Mouse (Mus musculus) layer of hippocampus, postnatal 14 days (tissue): ENCODE measurements around the gene Pigl. TPM values are rescaled to one million over a fixed set of nuclear protein-coding genes. Genes with fewer than 3 reads are reported as not detected.

Source experiments
- DNase-seq, 2 experiments: peaks; one replicate each; pipeline ENCODE4 v3.0.0; 2021 to 2022; ENCODE audit warnings: low spot score in 2 of 2, mixed read lengths in 1 of 2
- total RNA-seq, 2 experiments: library from RNA; stranded (reverse); gene quantifications; 2 replicates each; pipeline ENCODE4 v1.2.3; 2021

Pigl gene
- total RNA-seq, 2 experiments from 2014 or later, result 6.6 to 7.1 TPM

GRCm38 (mm10) chr11:62554163-62554855 is 96.0 kb downstream of the Pigl start:
- DNase-seq, result no peak

DNA sequence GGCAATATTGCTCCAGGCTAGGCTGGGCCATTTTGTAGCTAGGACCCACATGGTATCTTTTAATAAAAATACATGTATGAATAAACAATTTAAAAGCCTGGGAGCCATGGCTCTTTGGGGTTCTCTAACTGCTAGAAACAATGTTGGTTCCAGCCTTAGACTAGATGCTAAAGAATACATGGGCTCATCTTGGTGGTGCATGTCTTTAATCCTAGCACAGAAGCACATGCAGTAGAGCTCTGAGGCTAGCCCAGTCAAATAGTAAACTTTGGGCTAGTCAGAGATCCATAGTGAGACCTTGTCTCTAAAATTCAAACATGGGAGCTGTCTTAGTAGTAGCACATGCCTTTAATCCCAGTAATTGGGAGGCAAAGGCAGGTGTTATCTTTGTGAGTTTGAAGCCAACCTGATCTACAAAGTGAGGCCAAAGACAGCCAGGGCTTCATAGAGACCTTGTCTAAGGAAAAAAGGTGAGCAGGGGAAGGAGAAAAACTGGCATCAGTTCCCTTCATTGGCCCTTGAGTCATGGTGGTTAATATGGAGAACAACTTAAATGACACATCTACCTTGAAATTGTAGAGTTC is 96.8 kb downstream of the Pigl start:
- DNase-seq, result no peak

DNA sequence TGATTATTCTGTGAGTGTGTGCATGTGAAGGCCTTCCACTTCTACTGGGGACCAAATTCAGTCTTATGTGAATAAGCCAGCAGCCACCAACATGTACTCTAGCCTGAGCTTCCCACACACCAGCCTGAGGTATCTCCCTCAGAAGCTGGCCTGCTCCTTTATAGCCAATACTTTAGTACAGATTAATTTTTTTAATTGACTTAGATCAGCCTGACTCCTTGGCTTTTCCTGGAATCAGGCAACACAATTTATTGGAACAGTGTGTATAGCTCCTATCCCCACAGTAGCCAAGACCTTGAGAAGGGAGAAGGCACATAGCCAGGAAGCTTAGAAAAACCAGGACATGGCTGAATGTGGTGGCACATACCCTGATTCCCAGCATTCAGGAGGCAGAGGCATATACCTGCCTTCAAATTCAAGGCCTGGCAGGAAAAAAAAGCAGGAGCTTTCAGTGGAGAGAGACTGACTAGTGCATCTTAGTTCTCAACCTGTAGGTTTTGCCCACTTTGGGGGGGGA is 97.7 kb downstream of the Pigl start:
- DNase-seq, result no peak

DNA sequence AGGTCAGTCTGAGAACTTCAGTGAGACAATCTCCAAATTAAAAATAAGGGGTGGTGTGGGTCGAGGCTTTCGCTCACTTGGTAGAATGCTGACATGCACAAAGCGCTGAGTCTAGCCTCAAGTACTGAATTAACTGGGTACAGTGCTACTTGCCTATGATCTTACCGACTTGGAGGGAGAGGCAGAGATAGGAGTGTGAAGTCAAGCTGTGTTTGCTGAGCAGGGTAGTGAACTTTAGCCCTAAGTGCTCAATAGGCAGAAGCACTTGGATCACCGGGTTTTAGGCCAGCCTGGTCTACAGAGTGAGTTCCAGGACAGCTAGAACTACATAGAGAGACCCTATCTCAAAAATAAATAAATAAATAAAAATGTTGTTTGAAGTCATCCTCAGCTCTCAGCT is 98.9 kb downstream of the Pigl start:
- DNase-seq, result no peak

GRCm38 (mm10) chr11:62558152-62558551 is 99.9 kb downstream of the Pigl start:
- no peak for DNase-seq

DNA sequence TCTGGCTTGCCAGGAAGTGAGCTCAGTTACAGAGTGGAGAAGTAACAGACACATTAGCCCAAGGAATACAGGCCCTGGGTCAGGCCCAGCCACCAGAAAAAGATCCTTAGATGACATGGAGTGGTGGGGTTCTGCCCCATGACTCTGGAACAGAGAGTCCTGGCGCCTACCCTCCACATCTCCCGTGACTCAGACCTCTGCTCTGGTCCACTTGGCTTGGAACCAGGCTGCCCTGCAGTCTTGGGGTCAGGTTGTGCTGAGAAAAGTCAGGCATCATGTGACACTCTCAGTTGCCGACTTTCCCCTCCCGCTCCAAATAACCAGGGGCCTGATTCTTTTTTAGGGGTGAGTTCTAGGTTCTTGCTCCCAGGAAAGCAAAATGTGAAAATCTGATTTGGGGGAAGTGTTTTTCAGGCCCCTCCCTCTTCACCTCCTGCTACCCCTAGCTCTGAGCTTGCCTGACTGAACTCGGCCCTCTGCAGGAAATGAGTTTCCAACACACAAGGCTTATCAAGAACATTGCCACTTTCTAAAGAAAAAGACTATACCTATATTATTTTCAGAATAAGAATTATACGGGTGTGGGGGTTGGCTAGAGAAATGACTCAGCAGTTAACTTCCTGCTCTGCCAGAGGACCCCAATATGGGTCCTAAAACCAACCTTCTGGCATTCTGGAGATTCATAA is 100.8 kb downstream of the Pigl start:
- no peak for DNase-seq

DNA sequence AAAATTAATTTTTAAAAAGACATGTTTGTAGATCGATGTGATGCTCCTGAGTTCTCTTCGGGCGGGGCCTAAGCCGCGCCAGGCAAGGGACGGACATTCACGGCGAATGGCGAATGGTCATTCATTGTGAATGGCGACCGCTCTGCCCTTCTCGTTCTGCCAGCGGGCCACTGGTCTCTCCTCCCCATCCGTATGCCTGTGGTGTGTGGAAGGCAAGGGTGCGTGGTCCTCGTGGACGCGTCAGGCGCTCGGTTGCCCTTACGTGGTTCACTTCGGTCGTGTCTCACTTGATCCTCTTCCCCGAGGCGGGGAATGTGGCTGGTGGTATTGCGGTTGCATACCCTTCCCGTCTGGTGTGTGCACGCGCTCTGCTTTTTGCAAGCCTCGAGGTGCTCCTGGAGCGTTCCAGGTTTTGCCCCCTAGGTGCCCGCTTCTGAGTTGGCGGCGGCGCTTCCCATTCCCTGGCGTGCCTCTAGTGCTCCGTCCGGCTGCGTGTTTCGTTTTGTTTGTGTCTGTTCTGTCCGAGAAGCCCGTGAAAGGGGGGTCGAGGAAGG is 102.3 kb downstream of the Pigl start:
- no peak for DNase-seq

GRCm38 (mm10) chr11:62563590-62563989 is 105.3 kb downstream of the Pigl start:
- no peak for DNase-seq

Other genes starting within 250 kb of the Pigl start
- gene Adora2b, start 209.5 kb upstream of the Pigl start, total RNA-seq, result 1 to 10 TPM; 8.0 to 9.5 TPM
- 10 to 100 TPM; 15.0 to 20.0 TPM for gene Zswim7, start 177.1 kb upstream of the Pigl start, total RNA-seq
- gene Ttc19, start 177.0 kb upstream of the Pigl start, total RNA-seq, result 10 to 100 TPM; 81.3 to 92.1 TPM
- 100 to 1,000 TPM; 267 to 274 TPM for gene Ncor1, start 81 bp downstream of the Pigl start, total RNA-seq
- 10 to 100 TPM; 37.4 to 38.5 TPM for gene Cenpv, start 80.8 kb downstream of the Pigl start, total RNA-seq
- 1,000 to 10,000 TPM; 1,675 to 1,723 TPM for gene Ubb, start 92.7 kb downstream of the Pigl start, total RNA-seq
- gene Trpv2, start 116.0 kb downstream of the Pigl start, total RNA-seq, result 10 to 100 TPM; 18.4 to 21.5 TPM
- 10 to 100 TPM in 1 of 2 experiments, 1 to 10 TPM in 1; 9.5 to 11.3 TPM for gene Lrrc75a, start 190.1 kb downstream of the Pigl start, total RNA-seq
- gene Mmgt2, start 190.2 kb downstream of the Pigl start, total RNA-seq, result 10 to 100 TPM; 14.8 to 17.2 TPM